Mouse (Mus musculus) liver, postnatal 0 days (tissue): Measurements from ENCODE around the gene Fam104a. TPM values are rescaled to one million over a fixed set of nuclear protein-coding genes. Genes with fewer than 3 reads are reported as not detected.

Experiments
- ATAC-seq: fragments of 200-750 bp; cut with Nextera tagmentation; 2 replicates; pipeline ENCODE4 v1.8.0; 2017; ENCODE audit warnings: mild to moderate bottlenecking, moderate library complexity
- DNase-seq: peaks from one replicate; pipeline ENCODE4 v3.0.0-alpha.2; 2016
- H3K27ac ChIP-seq: fragments of 300-500 bp; sonication (generic); 2 replicates; pipeline ENCODE4 v1.5.1; 2014; ENCODE audit warnings: antibody characterized with exemption, moderate library complexity, mild to moderate bottlenecking, low read depth
- H3K27me3 ChIP-seq: fragments of 300-500 bp; sonication (generic); 2 replicates; pipeline ENCODE4 v1.6.1; 2014; ENCODE audit warnings: low read length, control low read depth, mixed read lengths; ENCODE audit not compliant: insufficient read depth
- H3K36me3 ChIP-seq: fragments of 300-500 bp; sonication (generic); replicated peaks from 2 replicates; pipeline ENCODE4 v1.6.1; 2014; ENCODE audit warnings: mild to moderate bottlenecking, control low read depth, low read length, moderate library complexity, mixed read lengths; ENCODE audit not compliant: insufficient read depth
- H3K4me1 ChIP-seq: fragments of 300-500 bp; sonication (generic); 2 replicates; pipeline ENCODE4 v1.6.1; 2014; ENCODE audit warnings: antibody characterized with exemption, mild to moderate bottlenecking, control low read depth; ENCODE audit not compliant: insufficient read depth
- H3K4me2 ChIP-seq: fragments of 300-500 bp; sonication (generic); 2 replicates; pipeline ENCODE4 v1.6.1; 2014; ENCODE audit warnings: low read depth, mild to moderate bottlenecking, low read length, moderate library complexity, mixed read lengths
- H3K4me3 ChIP-seq: fragments of 300-500 bp; sonication (generic); 2 replicates; pipeline ENCODE4 v1.5.1; 2014; ENCODE audit warnings: low read depth, low read length
- H3K9ac ChIP-seq: fragments of 300-500 bp; sonication (generic); replicated peaks from 2 replicates; pipeline ENCODE4 v1.6.1; 2014; ENCODE audit warnings: mild to moderate bottlenecking, moderate library complexity
- H3K9me3 ChIP-seq: fragments of 300-500 bp; sonication (generic); 2 replicates; pipeline ENCODE4 v1.6.1; 2016; ENCODE audit warnings: mild to moderate bottlenecking, control low read depth, low read length, mixed read lengths
- CTCF ChIP-seq: sonication (generic); IDR thresholded peaks from 2 replicates; pipeline ENCODE4 v1.5.1; 2016; ENCODE audit warnings: antibody characterized with exemption, low read depth
- EP300 ChIP-seq: IDR thresholded peaks from 2 replicates; pipeline ENCODE4 v1.6.1; 2016; ENCODE audit warnings: antibody characterized with exemption, low read depth, mild to moderate bottlenecking
- WGBS: fragments of 180-500 bp; shearing (Covaris S2); extraction: QIAGEN DNeasy Blood & Tissue Kit; methylation state at CpG from one replicate; pipeline ENCODE4 v1.1.7; 2014; ENCODE audit not compliant: insufficient replicate concordance; 5-methylcytosine and 5-hydroxymethylcytosine counted together
- polyA plus RNA-seq: library from polyadenylated mRNA; unstranded; fragments of >200 nt; fragmentation: Nextera tagmentation; extraction: Ambion mirVana; gene quantifications from 2 replicates; pipeline ENCODE4 v1.2.1, GENCODE M21; 2015

The Fam104a gene
- polyA plus RNA-seq, 1 experiment from 2014 or later: 26.5 TPM

- no peak for ATAC-seq
- H3K9me3 ChIP-seq: no peaks in the 10 kb centered on the region
These were observed 29.2 kb downstream of the Fam104a start for GRCm38 (mm10) chr11:113654561-113655270.

GRCm38 (mm10) chr11:113654105-113654504, 29.9 kb downstream of the Fam104a start:
- peaks cover 66% of the 10 kb centered on the region for H3K36me3 ChIP-seq
- H3K4me1 ChIP-seq: peaks cover 13% of the 10 kb centered on the region; the same call in 1 of the 2 replicates
- ATAC-seq (no peak), DNase-seq (no peak)
- no peak overlapping the region for H3K4me2 ChIP-seq
- no peak overlapping the region for H3K9ac ChIP-seq
- H3K9me3 ChIP-seq: no peaks in the 10 kb centered on the region
- H3K27me3 ChIP-seq: no peaks in the 10 kb centered on the region
- H3K27ac ChIP-seq: no peak overlapping the region
- WGBS: 94% methylated on average over 15 of the region's 15 CpGs
- no peak overlapping the region for H3K4me3 ChIP-seq
- TF ChIP-seq CTCF: no peak
- TF ChIP-seq EP300: no peak

More at GRCm38 (mm10) chr11:113654561-113655270, 29.2 kb downstream of the Fam104a start:
- no peak overlapping the region for H3K27ac ChIP-seq
- peaks cover 71% of the 10 kb centered on the region for H3K36me3 ChIP-seq
- H3K4me2 ChIP-seq: no peak overlapping the region
- H3K4me3 ChIP-seq: no peak overlapping the region
- H3K9ac ChIP-seq: no peak overlapping the region
- H3K27me3 ChIP-seq: no peaks in the 10 kb centered on the region
- WGBS: 90% methylated on average over 18 of the region's 18 CpGs
- H3K4me1 ChIP-seq: peaks cover 12% of the 10 kb centered on the region; the same call in 1 of the 2 replicates
- no peak for DNase-seq
- TF ChIP-seq EP300 (no peak), CTCF (no peak)

- no peak overlapping the region for H3K4me2 ChIP-seq
- no peak overlapping the region for H3K27ac ChIP-seq
- WGBS: 90% methylated on average over 6 of the region's 6 CpGs
- TF ChIP-seq EP300 (no peak), CTCF (no peak)
- H3K27me3 ChIP-seq: no peaks in the 10 kb centered on the region
- ATAC-seq (no peak), DNase-seq (no peak)
- no peak overlapping the region for H3K4me3 ChIP-seq
- H3K36me3 ChIP-seq: peaks cover 52% of the 10 kb centered on the region
- no peak overlapping the region for H3K9ac ChIP-seq
- H3K9me3 ChIP-seq: no peaks in the 10 kb centered on the region
- H3K4me1 ChIP-seq: peaks cover 18% of the 10 kb centered on the region
These were observed 31.4 kb downstream of the Fam104a start for GRCm38 (mm10) chr11:113652516-113652915.

GRCm38 (mm10) chr11:113651907-113652273, 32.1 kb downstream of the Fam104a start:
- H3K27me3 ChIP-seq: no peaks in the 10 kb centered on the region
- no peak overlapping the region for H3K9ac ChIP-seq
- WGBS: 52% methylated on average over 8 of the region's 8 CpGs
- H3K4me3 ChIP-seq: no peak overlapping the region
- ATAC-seq (no peak), DNase-seq (peak; percentile 55)
- peak; percentile 57 for TF ChIP-seq CTCF
- no peak for TF ChIP-seq EP300
- no peaks in the 10 kb centered on the region for H3K9me3 ChIP-seq
- H3K36me3 ChIP-seq: peaks cover 46% of the 10 kb centered on the region
- H3K4me1 ChIP-seq: peaks cover 18% of the 10 kb centered on the region
- H3K4me2 ChIP-seq: no peak overlapping the region
- H3K27ac ChIP-seq: peak overlapping the region; percentile 53; the same call in 1 of the 2 replicates

GRCm38 (mm10) chr11:113651206-113651906, 32.6 kb downstream of the Fam104a start:
- H3K27ac ChIP-seq: peak overlapping the region; percentile 83
- peak; percentile 47 for ATAC-seq
- 71% methylated on average over 22 of the region's 22 CpGs for WGBS
- H3K27me3 ChIP-seq: no peaks in the 10 kb centered on the region
- peak; percentile 58; the same call in 1 of the 2 replicates for TF ChIP-seq EP300
- TF ChIP-seq CTCF: no peak
- H3K9ac ChIP-seq: no peak overlapping the region
- no peaks in the 10 kb centered on the region for H3K9me3 ChIP-seq
- peak overlapping the region; percentile 17 for H3K4me3 ChIP-seq
- H3K36me3 ChIP-seq: peaks cover 40% of the 10 kb centered on the region
- peak overlapping the region; percentile 76 for H3K4me2 ChIP-seq
- H3K4me1 ChIP-seq: peaks cover 18% of the 10 kb centered on the region
- peak; percentile 55 for DNase-seq
